Mouse (Mus musculus) sigmoid colon, adult 10 weeks (tissue): ENCODE results near the gene Zfp710. TPM values are rescaled to one million over a fixed set of nuclear protein-coding genes. Genes with fewer than 3 reads are reported as not detected.

Experiments
- polyA plus RNA-seq: library from polyadenylated mRNA; stranded (reverse); fragments of 350-450 nt; fragmentation: Illumina TruSeq; extraction: RNeasy Lipid Tissue Mini Kit (QIAGEN cat#74804); gene quantifications from one replicate; pipeline ENCODE4 v1.2.3, GENCODE M21; 2014; ENCODE audit warnings: low read depth, low replicate concordance

Gene Zfp710
- polyA plus RNA-seq: 2.5 TPM

DNA sequence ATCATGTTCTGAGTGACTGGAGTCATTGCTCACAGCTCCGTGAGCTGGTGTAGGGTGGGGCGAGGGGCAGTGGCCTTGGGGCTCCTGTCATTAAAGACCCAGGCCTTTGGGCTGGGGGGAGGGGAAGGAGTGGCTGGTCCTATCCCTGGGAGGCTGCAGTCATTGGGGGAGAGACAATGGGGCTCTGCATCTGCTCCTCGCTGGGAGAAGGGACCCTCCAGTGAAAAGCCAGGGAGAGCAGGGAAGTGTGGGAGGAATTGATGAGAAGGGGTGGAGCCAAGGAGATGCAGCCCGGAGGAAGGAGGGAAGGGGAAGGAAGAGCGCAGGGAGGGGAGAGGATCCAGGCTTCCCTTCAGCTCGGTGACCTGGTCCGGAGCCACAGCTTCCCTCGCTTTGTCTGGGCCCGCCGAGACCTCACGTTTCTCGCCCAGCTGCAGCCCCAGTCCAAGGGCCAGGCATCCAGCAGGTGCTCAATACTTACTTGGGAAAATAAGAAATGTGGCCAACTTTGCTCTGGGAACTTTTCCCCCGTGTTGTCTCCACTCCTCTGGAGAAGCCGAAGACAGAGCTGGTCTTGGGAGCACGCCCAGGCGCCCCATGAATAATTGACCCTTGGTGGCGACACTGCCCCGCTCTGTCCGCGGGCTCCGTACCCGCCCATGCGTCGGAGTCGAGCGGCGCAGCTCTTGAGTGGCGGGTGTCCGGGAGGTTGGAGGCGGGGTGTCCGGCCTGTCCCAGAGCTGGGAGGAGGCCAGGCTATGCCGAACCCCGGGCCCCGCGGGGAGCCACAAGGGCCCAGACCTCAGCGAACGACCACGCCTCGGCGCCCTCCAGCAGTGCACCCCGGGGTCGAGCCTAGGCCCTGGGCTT is at the start of gene Zfp710:
Gene Zfp710, plus strand, starts transcription at position 294 of the 870 bp plus-strand sequence.

DNA sequence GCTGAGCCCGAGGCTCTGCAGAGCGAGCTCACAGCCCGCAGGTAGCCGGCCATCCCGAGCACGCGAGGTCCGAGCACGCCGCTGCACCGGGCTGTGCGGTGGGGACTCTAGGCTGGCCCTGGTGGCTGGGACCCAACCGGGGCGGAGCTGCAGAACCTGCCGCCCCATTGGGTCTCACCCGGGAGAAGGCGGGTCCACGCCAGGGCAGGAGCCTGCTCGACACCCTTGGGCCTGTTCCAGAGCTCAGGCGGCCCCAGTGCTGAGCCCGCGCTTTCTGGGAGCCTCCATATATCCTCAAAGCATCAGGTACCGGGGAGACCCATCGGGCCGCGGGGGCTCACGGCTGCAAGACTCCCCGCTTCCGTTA is 90.6 kb downstream of the Zfp710 start, which contains the start of gene Idh2:
Gene Idh2, minus strand, starts transcription at position 169 of the 367 bp plus-strand sequence.

Other genes starting within 250 kb of the Zfp710 start
- not detected for gene Mesp1, start 231.0 kb upstream of the Zfp710 start, polyA plus RNA-seq
- not detected for gene Mesp2, start 214.1 kb upstream of the Zfp710 start, polyA plus RNA-seq
- gene Anpep, start 163.8 kb upstream of the Zfp710 start, polyA plus RNA-seq: 4.8 TPM
- gene Ap3s2, start 104.2 kb upstream of the Zfp710 start, polyA plus RNA-seq: 32.1 TPM
- gene Arpin, start 89.5 kb upstream of the Zfp710 start, polyA plus RNA-seq: 19.6 TPM
- 5.1 TPM for gene Idh2, start 90.6 kb downstream of the Zfp710 start, polyA plus RNA-seq
- gene Sema4b, start 162.0 kb downstream of the Zfp710 start, polyA plus RNA-seq: 4.6 TPM
- gene Cib1, start 208.0 kb downstream of the Zfp710 start, polyA plus RNA-seq: 39.8 TPM
- 3.4 TPM for gene Gdpgp1, start 208.1 kb downstream of the Zfp710 start, polyA plus RNA-seq
- gene Ttll13, start 221.6 kb downstream of the Zfp710 start, polyA plus RNA-seq: 0.41 TPM
- gene Ngrn, start 236.4 kb downstream of the Zfp710 start, polyA plus RNA-seq: 14.2 TPM
- 5.7 TPM for gene Vps33b, start 244.8 kb downstream of the Zfp710 start, polyA plus RNA-seq